Mouse (Mus musculus) neural tube, embryonic 15.5 days (tissue): ENCODE results near the gene Cldn34b2. TPM values are rescaled to one million over a fixed set of nuclear protein-coding genes. Genes with fewer than 3 reads are reported as not detected.
"Not testable (repeated sequence)": the region's sequence is repeated elsewhere in the genome, so short reads cannot be mapped to it uniquely, and the experiment has no call there.

Source experiments
- ATAC-seq: fragments of 200-750 bp; cut with Nextera tagmentation; 2 replicates; pipeline ENCODE4 v1.8.0; 2017; ENCODE audit warnings: mild to moderate bottlenecking, moderate TSS enrichment, moderate library complexity; ENCODE audit not compliant: low FRiP score
- H3K27ac ChIP-seq: fragments of 300-500 bp; sonication (generic); replicated peaks from 2 replicates; pipeline ENCODE4 v1.5.1; 2015; ENCODE audit warnings: mild to moderate bottlenecking, inconsistent platforms
- H3K27me3 ChIP-seq: fragments of 300-500 bp; sonication (generic); replicated peaks from 2 replicates; pipeline ENCODE4 v1.6.1; 2015; ENCODE audit warnings: inconsistent platforms
- H3K36me3 ChIP-seq: fragments of 300-500 bp; sonication (generic); 2 replicates; pipeline ENCODE4 v1.6.1; 2015; ENCODE audit warnings: inconsistent platforms
- H3K4me1 ChIP-seq: fragments of 300-500 bp; sonication (generic); 2 replicates; pipeline ENCODE4 v1.6.1; 2015; ENCODE audit warnings: inconsistent platforms
- H3K4me2 ChIP-seq: fragments of 300-500 bp; sonication (generic); 2 replicates; pipeline ENCODE4 v1.6.1; 2015; ENCODE audit warnings: inconsistent platforms, mild to moderate bottlenecking, moderate library complexity
- H3K4me3 ChIP-seq: fragments of 300-500 bp; sonication (generic); replicated peaks from 2 replicates; pipeline ENCODE4 v1.5.1; 2015; ENCODE audit warnings: mild to moderate bottlenecking, inconsistent platforms
- H3K9ac ChIP-seq: fragments of 300-500 bp; sonication (generic); replicated peaks from 2 replicates; pipeline ENCODE4 v1.6.1; 2015; ENCODE audit warnings: mild to moderate bottlenecking, inconsistent platforms
- H3K9me3 ChIP-seq: fragments of 300-500 bp; sonication (generic); replicated peaks from 2 replicates; pipeline ENCODE4 v1.6.1; 2016; ENCODE audit warnings: inconsistent platforms
- WGBS: fragments of 180-500 bp; shearing (Covaris S2); methylation state at CpG from one replicate; pipeline ENCODE4 v1.1.7; 2015; ENCODE audit warnings: mixed read lengths; 5-methylcytosine and 5-hydroxymethylcytosine counted together
- polyA plus RNA-seq: library from polyadenylated mRNA; unstranded; fragments of >200 nt; fragmentation: Nextera tagmentation; extraction: Ambion mirVana; gene quantifications from 2 replicates; pipeline ENCODE4 v1.2.1, GENCODE M21; 2015

The Cldn34b2 gene
- polyA plus RNA-seq, 1 experiment from 2014 or later: not detected

DNA sequence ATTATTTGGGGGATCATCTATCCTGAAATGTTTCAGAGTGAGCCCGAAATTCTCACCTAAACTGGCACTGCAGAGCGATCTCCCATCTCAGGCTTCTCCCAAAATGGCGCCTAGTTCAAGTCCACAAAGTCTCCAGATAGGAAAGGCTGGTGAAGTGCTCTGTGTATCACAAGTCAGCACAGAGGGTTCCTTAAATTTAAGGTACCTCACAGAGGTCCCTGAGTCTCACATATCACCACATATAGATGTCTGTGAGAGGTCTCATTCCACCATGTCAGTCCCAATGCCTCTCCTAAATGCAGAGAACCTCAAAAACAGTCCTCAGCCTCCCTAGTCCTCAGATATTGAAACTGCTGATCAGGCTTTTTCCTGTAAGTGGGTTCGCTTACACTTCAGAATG lies 34.6 kb downstream of the Cldn34b2 start, which contains the start of gene Magea2:
Gene Magea2 (minus strand): TSS at position 101 of the 400 bp plus-strand sequence.
- H3K4me3 ChIP-seq, H3K9me3 ChIP-seq, H3K9ac ChIP-seq, H3K27ac ChIP-seq, H3K27me3 ChIP-seq, H3K4me1 ChIP-seq, H3K4me2 ChIP-seq, ATAC-seq, H3K36me3 ChIP-seq: not testable (repeated sequence)
- WGBS: 92% methylated on average over 3 of the region's 4 CpGs

DNA sequence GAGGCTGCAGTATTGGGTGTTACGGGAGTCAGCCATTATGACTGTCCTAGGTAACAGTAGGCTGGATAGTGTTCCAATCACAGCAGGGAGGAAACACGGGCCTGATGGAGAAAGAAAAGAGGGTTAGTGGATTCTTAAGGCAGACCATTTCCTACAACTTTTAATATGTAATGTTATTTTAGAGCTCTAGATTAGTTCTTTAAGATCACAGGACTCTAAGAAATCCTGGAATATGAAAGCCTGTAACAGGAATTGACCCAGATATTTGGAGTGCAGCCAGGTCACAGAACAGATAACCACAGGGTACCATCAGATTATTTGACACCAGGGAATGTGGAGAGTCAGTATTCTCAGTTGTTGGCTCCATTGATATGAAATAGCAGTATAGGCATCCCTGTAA lies 38.5 kb downstream of the Cldn34b2 start, which contains the start of gene Magea1:
Gene Magea1 (minus strand): TSS at position 101 of the 400 bp plus-strand sequence.
- H3K4me3 ChIP-seq, H3K27me3 ChIP-seq, H3K27ac ChIP-seq, H3K4me2 ChIP-seq, H3K9me3 ChIP-seq, H3K9ac ChIP-seq, H3K36me3 ChIP-seq, H3K4me1 ChIP-seq, ATAC-seq: not testable (repeated sequence)
- 100% methylated on average over 1 of the region's 2 CpGs for WGBS

Other genes with a start within 250 kb of the Cldn34b2 start
- not detected in 2 replicates for gene Cldn34b1, start 238.1 kb downstream of the Cldn34b2 start, polyA plus RNA-seq
- gene Magea6, start 192.4 kb downstream of the Cldn34b2 start, polyA plus RNA-seq: not detected in 2 replicates
- gene Magea3, start 178.9 kb downstream of the Cldn34b2 start, polyA plus RNA-seq: not detected in 2 replicates
- not detected in 2 replicates for gene Magea8, start 132.6 kb downstream of the Cldn34b2 start, polyA plus RNA-seq
- not detected in 2 replicates for gene Magea5, start 65.3 kb downstream of the Cldn34b2 start, polyA plus RNA-seq
- not detected in 2 replicates for gene Magea1, start 38.6 kb downstream of the Cldn34b2 start, polyA plus RNA-seq
- not detected in 2 replicates for gene Magea2, start 34.7 kb downstream of the Cldn34b2 start, polyA plus RNA-seq
- 80.7 and 91.5 TPM in 2 replicates for gene Sat1, start 88.0 kb upstream of the Cldn34b2 start, polyA plus RNA-seq
- gene Acot9, start 134.0 kb upstream of the Cldn34b2 start, polyA plus RNA-seq: 42.7 and 46.8 TPM in 2 replicates
- 102 and 114 TPM in 2 replicates for gene Prdx4, start 212.3 kb upstream of the Cldn34b2 start, polyA plus RNA-seq